Mouse (Mus musculus): ENCODE measurements around the gene App.

Gene App

GRCm38 (mm10) chr16:85173373-85174081 is at the start of gene App:
TSS of gene App (minus strand) at chr16:85173766.
- DNase-seq: peak; percentile 70 to 88

GRCm38 (mm10) chr16:85215846-85216245 is 42.3 kb upstream of the App start:
- DNase-seq: no peak

GRCm38 (mm10) chr16:85215173-85215572 is 41.6 kb upstream of the App start:
- no peak for DNase-seq

- DNase-seq: no peak
These were observed 22.1 kb upstream of the App start for GRCm38 (mm10) chr16:85195622-85196021.

GRCm38 (mm10) chr16:85195167-85195566 is 21.6 kb upstream of the App start:
- no peak for DNase-seq

- no peak for DNase-seq
These were observed 7.9 kb upstream of the App start for GRCm38 (mm10) chr16:85181502-85181901.

GRCm38 (mm10) chr16:85180710-85181109 is 7.1 kb upstream of the App start:
- DNase-seq: no peak

GRCm38 (mm10) chr16:85176666-85177065 is 3.1 kb upstream of the App start:
- DNase-seq: no peak

GRCm38 (mm10) chr16:85172571-85173372 is 794 bp downstream of the App start:
- DNase-seq: peak; percentile 13 to 38

- no peak for DNase-seq
These were observed 1.5 kb downstream of the App start for GRCm38 (mm10) chr16:85171976-85172570.

GRCm38 (mm10) chr16:85170826-85171510 is 2.6 kb downstream of the App start:
- no peak for DNase-seq

GRCm38 (mm10) chr16:85168821-85169220 is 4.7 kb downstream of the App start:
- no peak for DNase-seq

- DNase-seq: no peak
These were observed 7.4 kb downstream of the App start for GRCm38 (mm10) chr16:85166205-85166604.

GRCm38 (mm10) chr16:85165631-85166030 is 7.9 kb downstream of the App start:
- no peak for DNase-seq

GRCm38 (mm10) chr16:85165177-85165576 is 8.4 kb downstream of the App start:
- no peak for DNase-seq

GRCm38 (mm10) chr16:85162779-85163178 is 10.8 kb downstream of the App start:
- no peak for DNase-seq

GRCm38 (mm10) chr16:85160140-85160539 is 13.4 kb downstream of the App start:
- no peak for DNase-seq

GRCm38 (mm10) chr16:85157796-85158546 is 15.6 kb downstream of the App start:
- no peak for DNase-seq

- no peak for DNase-seq
These were observed 16.4 kb downstream of the App start for GRCm38 (mm10) chr16:85157156-85157555.

GRCm38 (mm10) chr16:85155836-85156235 is 17.7 kb downstream of the App start:
- DNase-seq: no peak

GRCm38 (mm10) chr16:85152457-85152856 is 21.1 kb downstream of the App start:
- DNase-seq: no peak

GRCm38 (mm10) chr16:85151681-85152080 is 21.9 kb downstream of the App start:
- DNase-seq: no peak

Measured in spleen, adult 18-20 months (tissue).